Mouse (Mus musculus) granulocyte monocyte progenitor cell, adult 5-6 weeks (primary cell): Measurements from ENCODE around the gene Cela1. TPM values are rescaled to one million over a fixed set of nuclear protein-coding genes. Genes with fewer than 3 reads are reported as not detected.

Experiments used
- ATAC-seq: replicated peaks from 2 replicates; pipeline ENCODE4 v1.8.0; 2016; ENCODE audit warnings: mild to moderate bottlenecking, moderate TSS enrichment, inconsistent platforms; ENCODE audit not compliant: poor library complexity, severe bottlenecking
- total RNA-seq, 2 experiments: library from RNA; stranded (forward) in 1 of 2; stranded (reverse) in 1 of 2; fragments of 200-712, 200-1000 nt in 1 of 2; fragments of >200 nt in 1 of 2; fragmentation: Nextera tagmentation in 1 of 2; gene quantifications; 2 replicates each; pipeline ENCODE4 v1.2.3; 2014 to 2017

The Cela1 gene
- total RNA-seq, 2 experiments from 2014 or later: 2.3 to 7.9 TPM

DNA sequence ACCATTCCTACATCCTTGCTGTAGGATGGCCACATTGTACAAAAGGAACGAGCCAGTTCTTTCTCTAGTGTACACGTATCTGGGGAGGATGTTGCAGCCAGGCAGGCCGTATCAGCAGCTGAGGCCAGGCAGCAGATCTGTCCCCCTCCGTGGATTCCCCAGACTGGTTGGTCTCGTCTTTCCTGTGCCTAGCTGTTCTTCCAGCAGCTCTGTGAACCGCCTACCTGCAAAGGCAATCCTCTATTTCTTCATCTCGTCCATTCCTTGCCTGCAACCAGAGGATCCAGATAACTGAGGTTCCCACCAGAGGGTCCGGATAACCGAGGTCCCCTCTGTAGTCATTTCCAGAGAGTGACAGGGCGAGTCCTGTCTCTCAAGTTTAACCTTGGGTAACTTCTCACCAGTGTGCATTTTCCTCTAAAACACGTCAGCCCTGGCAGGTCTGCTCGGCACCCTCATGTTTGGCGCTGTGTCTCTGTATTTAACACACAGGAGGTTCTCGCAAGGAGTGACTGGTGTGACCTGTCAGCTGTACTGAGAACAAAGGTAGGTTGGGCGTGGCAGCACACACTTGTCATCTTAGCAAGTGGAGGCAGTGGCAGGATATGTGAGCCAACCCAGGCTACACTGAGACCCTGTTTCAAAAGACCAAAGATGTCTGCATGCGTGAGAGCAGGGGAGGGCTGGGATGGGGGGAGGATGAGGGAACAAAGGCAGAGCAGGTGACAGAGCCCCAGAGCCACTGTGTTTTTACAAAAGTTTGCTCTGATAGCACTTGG, 47.6 kb downstream of the Cela1 start:
- no peak for ATAC-seq

DNA sequence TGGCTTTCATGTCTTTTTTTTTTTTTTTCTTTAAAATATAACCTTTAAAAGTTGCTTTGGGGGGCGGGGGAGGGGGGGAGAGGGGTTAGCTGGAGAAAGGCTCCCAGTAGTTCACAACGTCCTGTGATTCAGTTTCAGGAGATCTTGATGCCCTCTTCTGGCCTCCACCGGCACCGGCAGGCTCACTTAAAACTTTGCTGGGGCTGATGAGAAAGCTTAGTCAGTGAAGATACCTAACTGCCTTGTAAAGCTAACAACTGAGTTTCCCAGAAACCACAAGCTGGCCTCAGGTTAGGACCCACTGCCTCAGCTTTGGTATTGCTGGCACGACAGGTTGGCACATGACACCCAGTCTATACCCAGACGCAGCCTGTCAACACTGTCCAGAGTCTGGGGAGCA, 50.1 kb downstream of the Cela1 start:
- ATAC-seq: no peak

DNA sequence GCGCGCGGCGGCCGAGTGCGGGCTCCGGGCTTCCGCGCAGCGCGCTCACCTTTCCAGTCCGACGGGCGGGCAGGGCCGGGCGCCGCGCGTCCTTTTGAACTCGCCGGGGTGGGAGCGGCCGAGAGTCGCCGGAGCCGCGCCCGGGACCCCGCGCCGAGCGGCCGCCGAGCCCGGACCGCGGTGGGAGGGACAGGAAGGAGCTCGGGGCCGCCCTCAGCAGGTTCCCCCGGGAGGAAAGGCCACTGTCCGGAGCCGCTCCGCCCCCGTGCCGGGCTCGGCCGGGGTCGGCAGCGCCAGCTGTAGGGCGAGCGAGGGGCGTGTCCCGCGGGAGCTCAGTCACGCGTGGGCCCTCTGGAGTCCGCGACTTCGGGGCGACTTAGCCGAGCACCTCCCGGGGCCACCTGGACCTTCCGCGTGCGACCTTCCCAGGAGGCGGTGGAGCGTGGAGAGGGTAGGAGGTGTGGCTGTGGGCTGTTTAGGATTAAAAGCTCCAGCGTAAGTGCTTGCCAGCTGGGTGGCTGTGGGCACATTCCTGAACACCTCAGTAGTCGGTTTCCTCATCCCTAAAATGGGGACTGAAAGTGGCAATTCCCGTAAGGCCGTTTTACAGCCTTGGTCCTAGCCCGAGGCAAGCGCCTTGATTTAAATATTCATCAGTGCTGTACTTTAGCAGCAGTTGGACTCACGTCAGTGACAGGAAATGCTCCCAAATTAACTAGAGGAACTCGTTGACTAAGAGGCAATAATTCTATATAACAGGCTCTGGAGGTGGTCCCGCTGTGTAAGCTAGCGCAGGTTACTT, 50.8 kb downstream of the Cela1 start, which contains the start of gene Smagp:
Gene Smagp (minus strand): TSS at position 241 of the 802 bp plus-strand sequence.
- ATAC-seq: peak; percentile 31

DNA sequence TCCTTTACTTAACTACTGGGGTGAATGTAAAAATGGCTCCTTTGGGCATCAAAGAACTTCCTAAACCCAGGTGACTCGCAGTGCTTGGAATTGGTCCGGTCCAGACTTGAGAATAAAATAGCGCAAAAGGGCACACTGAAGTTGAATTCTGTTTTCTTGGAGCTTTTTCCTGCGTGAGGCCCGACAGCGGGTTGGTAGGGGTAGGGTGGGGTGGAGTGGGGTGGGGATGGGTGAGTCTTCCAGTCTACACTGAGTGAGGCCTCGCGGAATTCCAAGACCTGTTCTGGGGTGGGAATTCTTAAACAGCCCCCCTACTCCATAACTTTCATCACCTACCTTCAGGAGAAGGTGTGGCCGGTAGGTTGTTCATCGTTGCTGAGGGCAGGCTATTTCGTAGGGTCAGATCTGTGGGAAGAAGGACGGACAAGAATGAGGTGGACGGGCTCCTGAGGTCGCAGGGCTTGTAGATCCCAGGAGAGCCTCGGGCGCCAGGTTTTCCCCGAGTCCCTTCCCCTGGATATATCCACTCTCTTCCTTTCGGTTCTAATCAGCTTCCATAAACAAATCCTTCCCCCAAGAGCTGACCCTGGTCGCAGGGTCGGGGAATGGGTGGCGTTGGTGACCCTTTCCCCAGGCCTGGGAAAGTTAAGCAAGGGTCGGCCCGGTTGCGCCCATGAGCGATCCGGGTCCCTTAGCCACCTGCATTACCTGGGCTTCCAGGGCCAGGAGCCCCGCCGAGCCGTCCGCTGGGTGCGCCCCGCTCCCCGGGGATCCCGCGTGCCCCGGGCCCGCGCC, 51.7 kb downstream of the Cela1 start:
- ATAC-seq: no peak

DNA sequence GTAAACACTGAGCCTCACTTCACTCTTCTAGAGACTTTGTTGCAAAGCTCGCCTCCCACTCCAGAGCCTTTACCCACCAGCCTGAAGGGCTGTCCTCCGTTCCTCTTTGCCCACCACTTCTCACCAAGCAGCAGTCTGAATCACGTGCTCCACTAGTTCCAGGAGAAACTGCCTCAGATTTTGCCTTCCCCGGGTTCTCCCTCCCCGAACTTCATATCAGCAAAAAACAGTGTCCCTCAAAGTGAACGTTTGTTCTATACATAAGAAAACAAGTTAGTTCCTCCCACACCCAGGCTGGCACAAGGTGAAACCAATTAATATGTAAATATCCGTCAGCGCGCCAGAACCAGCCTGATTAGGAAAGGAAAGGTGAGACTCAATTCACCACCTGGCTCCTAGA, 52.5 kb downstream of the Cela1 start:
- 0 out of 2 replicates have a peak, but pooled peaks have one; percentile 23 for ATAC-seq

DNA sequence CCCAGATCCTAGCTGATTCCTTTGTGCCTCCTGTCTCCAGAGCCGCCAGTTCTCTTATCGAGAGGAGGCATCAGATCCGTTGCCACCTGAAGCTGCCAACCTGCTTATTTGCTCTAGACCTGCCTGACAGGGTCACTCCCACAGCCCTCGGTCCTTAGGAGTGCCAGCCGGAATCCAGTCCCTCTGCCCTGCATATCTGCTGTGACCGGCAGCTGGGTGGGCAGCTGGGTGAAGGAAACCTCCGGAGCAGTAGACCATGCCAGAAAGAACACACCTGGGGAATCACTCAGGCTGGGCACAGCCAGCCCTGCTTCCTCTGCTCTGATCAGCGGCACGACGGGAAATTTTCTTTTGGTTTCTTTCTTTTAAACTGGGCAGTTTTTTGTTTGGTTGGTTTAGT, 54.4 kb downstream of the Cela1 start:
- no peak for ATAC-seq

DNA sequence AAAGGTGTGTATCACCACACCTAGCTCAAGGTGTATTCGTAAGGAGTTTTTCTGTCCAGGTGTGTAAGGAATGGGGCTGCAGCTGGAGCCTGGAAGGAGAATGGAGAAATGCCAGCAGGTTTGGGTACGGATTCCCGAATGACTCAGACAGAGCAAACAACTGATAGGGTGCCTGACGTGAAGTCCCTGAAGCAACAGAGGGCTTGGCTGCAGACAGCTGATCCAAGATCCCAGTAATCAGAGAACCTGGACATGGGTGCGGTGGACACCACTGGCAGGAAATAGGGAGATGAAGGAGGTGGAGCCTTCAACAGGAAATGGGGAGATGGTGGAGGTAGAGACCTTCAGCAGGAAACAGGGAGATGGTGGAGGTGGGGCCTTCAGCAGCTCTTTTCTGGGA, 55.4 kb downstream of the Cela1 start:
- no peak for ATAC-seq

DNA sequence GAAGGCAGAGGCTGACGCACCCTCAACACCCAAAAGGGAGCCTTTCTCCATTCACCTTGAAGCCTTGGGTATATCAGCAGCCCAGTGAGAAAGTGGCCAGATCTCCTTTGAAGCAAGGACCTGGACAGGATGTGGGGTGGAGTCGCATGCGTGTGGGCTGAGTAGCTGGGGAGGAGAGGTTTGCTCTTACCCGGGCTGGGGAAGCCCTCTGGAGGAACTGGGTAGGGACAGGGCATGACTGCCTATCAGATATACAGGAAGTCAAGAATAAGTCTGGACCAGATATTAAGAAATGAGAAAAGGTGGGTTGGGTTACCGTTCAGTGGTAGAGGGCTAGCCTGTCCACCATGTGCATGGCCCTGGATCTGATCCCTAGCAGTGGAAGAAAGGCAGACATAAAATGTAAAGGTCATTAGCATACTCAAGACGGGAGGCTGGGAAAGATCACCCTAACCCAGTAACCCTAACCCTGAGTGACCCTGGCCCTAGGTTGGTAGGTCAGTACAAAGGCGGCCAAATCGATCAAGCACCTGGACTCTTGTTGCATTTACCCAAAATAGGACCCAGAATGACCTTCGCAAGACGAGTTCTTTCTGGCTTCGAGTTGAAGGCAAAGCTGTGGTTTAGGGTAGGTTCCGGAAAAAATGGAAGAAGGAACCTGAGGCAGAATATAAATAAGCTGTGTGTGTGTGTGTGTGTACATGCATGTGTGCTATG, 56.1 kb downstream of the Cela1 start:
- ATAC-seq: peak; percentile 73

DNA sequence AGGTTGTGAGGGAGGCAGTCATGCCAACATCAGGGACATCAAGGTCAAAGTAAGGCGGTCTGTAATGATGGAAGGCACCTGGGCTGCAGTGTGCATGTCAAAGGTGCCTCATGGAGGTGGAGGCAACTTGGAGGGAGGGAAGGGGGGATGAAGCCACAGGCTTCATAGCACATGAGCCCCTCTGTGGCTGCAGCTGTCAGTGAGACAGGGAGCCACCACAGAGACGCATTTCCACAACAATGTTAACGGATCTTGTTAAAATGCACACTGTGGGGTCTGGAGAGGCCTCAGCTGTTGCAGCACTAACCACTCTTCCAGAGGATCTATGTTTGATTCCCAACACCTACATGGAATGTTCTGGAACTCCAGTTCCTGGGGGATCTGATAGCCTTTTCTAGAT, 57.6 kb downstream of the Cela1 start:
- ATAC-seq: no peak

DNA sequence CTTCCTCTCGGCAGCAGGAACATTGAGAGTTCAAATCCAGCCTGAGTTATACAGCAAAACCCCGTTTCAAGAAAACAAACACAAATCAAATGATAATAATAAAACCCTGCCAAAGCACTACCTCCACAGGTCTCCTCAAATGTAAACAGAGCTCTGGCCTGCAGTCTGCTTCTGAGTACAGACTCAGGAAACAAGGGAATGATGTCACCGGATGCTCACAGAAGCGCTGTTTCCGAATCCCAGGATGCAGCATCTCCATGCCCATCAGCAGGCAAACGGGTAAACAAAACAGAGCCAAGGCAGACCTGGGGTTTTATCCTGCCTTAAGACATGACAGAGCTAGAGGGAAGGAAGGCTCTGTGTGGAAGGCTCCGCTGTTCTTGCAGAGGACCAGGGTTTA, 58.9 kb downstream of the Cela1 start:
- no peak for ATAC-seq

DNA sequence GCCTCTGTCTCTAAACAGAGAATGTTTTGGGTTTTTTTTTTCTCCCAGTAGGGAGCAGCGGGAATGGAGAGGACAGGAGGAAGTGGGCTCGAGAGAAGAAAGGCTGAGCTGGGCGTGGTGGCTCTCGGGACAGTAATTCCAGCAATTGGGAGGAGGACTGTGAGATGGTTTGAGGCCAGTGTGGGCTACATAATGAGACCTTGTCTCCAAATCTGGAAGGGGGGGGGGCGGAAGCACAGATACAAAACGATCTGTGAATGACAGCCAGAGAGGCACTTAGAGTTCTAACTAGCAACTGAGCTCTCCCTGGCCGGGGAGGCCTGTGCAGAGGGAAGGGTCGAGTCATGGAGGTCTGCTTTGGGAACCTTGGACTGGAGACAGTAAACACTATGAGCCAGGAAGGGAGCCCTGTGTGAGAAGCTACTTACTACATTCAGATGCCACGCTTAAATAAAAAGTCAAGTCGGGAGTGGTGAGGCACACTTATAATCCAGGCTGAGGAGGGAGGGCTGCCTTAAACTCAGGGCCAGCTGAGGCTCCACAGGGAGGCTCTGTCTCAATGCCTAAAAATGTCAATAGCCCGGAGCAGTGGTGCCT, 59.8 kb downstream of the Cela1 start:
- no peak for ATAC-seq

DNA sequence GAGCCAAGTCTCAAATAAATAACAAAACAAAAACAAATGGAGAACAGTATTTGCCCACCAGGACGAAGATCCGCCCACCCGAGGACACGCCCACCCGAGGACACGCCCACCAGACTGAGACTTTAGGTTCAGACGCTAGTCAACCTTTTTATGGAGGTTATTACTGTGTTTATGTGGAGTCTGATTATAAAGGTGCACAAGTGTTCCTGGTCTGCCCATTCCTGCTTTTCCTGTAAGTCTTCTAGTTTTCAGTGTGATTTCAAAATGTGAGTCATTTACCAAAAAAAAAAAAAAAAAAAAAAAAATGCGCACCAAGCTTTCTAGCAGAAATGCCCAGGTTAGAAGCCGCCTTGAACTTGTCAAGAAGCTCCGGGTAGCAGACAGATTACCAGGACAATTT, 60.4 kb downstream of the Cela1 start:
- ATAC-seq: no peak

DNA sequence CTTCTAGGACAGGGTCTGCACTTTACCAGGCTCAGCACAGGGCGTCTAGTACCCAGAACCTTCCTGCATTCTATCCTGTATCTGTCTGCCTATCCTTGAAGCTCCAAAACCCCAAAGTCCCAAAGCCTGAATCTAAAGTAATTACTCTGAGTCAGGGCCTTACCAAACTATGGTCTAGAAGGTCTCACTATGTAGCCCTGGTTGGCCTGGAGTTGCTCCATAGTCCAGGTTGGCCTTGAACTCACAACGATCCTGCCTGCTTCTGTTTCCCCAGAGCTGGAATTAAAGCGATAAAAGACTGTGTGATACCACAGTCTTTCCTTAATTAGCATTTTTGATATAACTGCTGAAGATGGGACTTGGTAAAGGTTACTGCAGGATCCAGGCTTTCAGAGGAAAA, 63.3 kb downstream of the Cela1 start:
- no peak for ATAC-seq

Other genes starting within 250 kb of the Cela1 start
- 42.5 and 46.2 TPM in 2 replicates for gene Letmd1, start 218.9 kb downstream of the Cela1 start, total RNA-seq (2014; fragmentation: Nextera tagmentation)
- 25.7 and 34.0 TPM in 2 replicates for gene Letmd1, start 218.9 kb downstream of the Cela1 start, total RNA-seq (2017)
- 1.1 and 2.5 TPM in 2 replicates for gene Csrnp2, start 192.4 kb downstream of the Cela1 start, total RNA-seq (2014; fragmentation: Nextera tagmentation)
- gene Csrnp2, start 192.4 kb downstream of the Cela1 start, total RNA-seq (2017): 1.6 and 2.0 TPM in 2 replicates
- gene Tfcp2, start 135.9 kb downstream of the Cela1 start, total RNA-seq (2014; fragmentation: Nextera tagmentation): 4.9 and 12.8 TPM in 2 replicates
- gene Tfcp2, start 135.9 kb downstream of the Cela1 start, total RNA-seq (2017): 8.3 and 10.0 TPM in 2 replicates
- not detected in 2 replicates for gene Pou6f1, start 87.9 kb downstream of the Cela1 start, total RNA-seq (2014; fragmentation: Nextera tagmentation)
- 0.46 TPM in 1 of 2 replicates, not detected in the other for gene Pou6f1, start 87.9 kb downstream of the Cela1 start, total RNA-seq (2017)
- gene Dazap2, start 72.6 kb downstream of the Cela1 start, total RNA-seq (2014; fragmentation: Nextera tagmentation): 252 and 291 TPM in 2 replicates
- gene Dazap2, start 72.6 kb downstream of the Cela1 start, total RNA-seq (2017): 155 and 168 TPM in 2 replicates
- 5.4 and 6.1 TPM in 2 replicates for gene Smagp, start 51.0 kb downstream of the Cela1 start, total RNA-seq (2014; fragmentation: Nextera tagmentation)
- not detected in 2 replicates for gene Smagp, start 51.0 kb downstream of the Cela1 start, total RNA-seq (2017)
- gene Bin2, start 18.4 kb downstream of the Cela1 start, total RNA-seq (2014; fragmentation: Nextera tagmentation): 114 TPM in 2 replicates
- gene Bin2, start 18.4 kb downstream of the Cela1 start, total RNA-seq (2017): 98.3 and 98.8 TPM in 2 replicates
- gene Galnt6, start 41.5 kb upstream of the Cela1 start, total RNA-seq (2014; fragmentation: Nextera tagmentation): 25.4 and 27.4 TPM in 2 replicates
- 32.5 and 44.6 TPM in 2 replicates for gene Galnt6, start 41.5 kb upstream of the Cela1 start, total RNA-seq (2017)
- gene Slc4a8, start 73.8 kb upstream of the Cela1 start, total RNA-seq (2014; fragmentation: Nextera tagmentation): 11.3 and 23.0 TPM in 2 replicates
- gene Slc4a8, start 73.8 kb upstream of the Cela1 start, total RNA-seq (2017): 26.9 and 34.5 TPM in 2 replicates
- not detected in 2 replicates for gene Scn8a, start 181.9 kb upstream of the Cela1 start, total RNA-seq (2014; fragmentation: Nextera tagmentation)
- not detected in 2 replicates for gene Scn8a, start 181.9 kb upstream of the Cela1 start, total RNA-seq (2017)